Mouse (Mus musculus): Measurements from ENCODE around the gene Acer2.

DNA sequence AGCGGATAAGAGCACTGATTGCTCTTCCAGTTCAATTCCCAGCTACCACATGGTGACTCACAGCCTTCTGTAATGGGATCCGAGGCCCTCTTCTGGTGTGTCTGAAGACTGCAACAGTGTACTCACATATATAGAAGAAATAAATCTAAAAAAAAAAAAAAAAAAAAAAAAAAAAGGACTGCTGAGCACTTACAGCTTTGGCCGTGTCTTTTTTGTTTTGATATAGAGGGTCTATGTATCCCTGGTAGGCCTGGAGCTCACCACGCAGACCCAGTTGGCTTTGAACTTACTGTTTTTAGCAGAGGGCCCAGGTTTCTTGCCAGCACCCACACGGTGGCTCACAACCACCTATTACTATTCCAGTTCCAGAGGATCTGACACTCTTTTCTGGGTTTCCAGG, 10.1 kb upstream of the Acer2 start:
- TF ChIP-seq CTCF (IDR thresholded peaks at IDR 0.05; ENCODE audit: extremely low read depth, insufficient read depth, insufficient read length, insufficient replicate concordance) (no peak), POLR2A (IDR thresholded peaks at IDR 0.05; ENCODE audit: low read depth, low read length) (no peak)
